Mouse (Mus musculus): ENCODE results near the gene Gm5148.

DNA sequence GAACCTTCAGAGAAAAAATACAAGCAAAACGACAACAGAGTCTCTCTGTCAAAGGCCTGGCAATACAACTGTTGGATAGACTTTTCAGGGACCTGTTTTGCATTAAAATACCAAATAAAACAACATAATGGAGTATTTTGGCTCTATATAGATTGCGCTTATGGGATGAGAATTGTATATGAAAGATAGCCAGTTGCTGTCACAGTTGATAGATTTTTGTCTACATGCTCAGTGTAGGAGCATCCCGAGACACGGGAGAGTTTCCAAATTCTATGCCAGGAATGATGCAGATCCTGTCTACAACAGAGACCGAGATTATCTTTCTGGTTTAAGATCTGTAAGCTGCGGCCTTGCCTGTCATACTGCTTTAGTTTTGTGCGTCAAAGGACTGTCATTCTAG lies 15.7 kb upstream of the Gm5148 start:
- TF ChIP-seq FLI1 (IDR thresholded peaks at IDR 0.05; ENCODE audit: low read length): no peak
- no peak for TF ChIP-seq GATA1 (IDR thresholded peaks at IDR 0.05; ENCODE audit: borderline replicate concordance, low read length)
